Mouse (Mus musculus) stomach, postnatal 0 days (tissue): ENCODE measurements around the gene Smim20.

Source experiments
- CTCF ChIP-seq: IDR thresholded peaks from 2 replicates; pipeline ENCODE4 v1.5.1; 2016; ENCODE audit warnings: antibody characterized with exemption, low read depth, mild to moderate bottlenecking, moderate library complexity
- EP300 ChIP-seq: optimal IDR thresholded peaks from 2 replicates; pipeline ENCODE3; 2016; ENCODE audit warnings: antibody characterized with exemption

DNA sequence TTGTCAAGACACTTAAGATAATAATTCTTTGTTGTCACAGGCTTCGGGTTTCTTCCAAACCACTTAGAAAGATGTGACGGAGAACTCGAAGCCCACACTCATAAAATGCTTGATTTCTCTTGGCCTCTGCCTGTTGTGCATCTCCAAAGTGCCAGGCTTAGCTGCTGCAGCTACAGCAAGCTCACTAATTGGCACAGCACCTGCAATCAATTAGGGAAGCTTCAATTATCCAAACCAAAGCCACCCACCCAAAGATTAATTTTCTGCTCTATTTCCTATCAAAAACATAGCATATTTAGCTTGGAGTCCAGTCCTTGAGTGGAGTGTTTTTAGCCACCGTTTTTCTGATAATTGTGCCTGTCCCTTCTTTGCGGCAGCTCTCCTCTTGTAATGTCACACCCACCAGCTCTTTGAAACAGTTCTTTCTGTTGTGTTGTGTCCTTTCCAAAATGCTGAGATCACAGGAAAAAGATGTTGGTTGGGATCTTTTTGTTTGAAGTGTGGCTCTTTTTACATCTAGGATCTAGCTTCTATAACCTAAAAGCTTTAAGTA, 9.7 kb downstream of the Smim20 start:
- TF ChIP-seq CTCF, result no peak
- no peak for TF ChIP-seq EP300
